Mouse (Mus musculus) layer of hippocampus, adult 2 months (tissue): ENCODE measurements around the gene Bmp15. TPM values are rescaled to one million over a fixed set of nuclear protein-coding genes. Genes with fewer than 3 reads are reported as not detected.

Experiments used
- DNase-seq, 2 experiments: peaks; one replicate each; pipeline ENCODE4 v3.0.0; 2022; ENCODE audit warnings: low spot score in 2 of 2
- H3K27ac ChIP-seq: fragments of 200-600 bp; 2 replicates; pipeline ENCODE4 v1.8.1; 2022
- H3K4me3 ChIP-seq: fragments of 200-600 bp; 2 replicates; pipeline ENCODE4 v1.8.1; 2022; ENCODE audit warnings: mild to moderate bottlenecking
- CTCF ChIP-seq: fragments of 200-600 bp; conservative IDR thresholded peaks from 2 replicates; pipeline ENCODE4 v1.8.1; 2022; ENCODE audit warnings: antibody characterized with exemption, mild to moderate bottlenecking, moderate library complexity
- long read RNA-seq, 2 experiments: library from polyadenylated mRNA; stranded (forward); transcript quantifications; one replicate each; pipeline ENCODE4 v2.0.0; 2021; ENCODE audit warnings: borderline mapping rate in 2 of 2
- total RNA-seq, 2 experiments: library from RNA; stranded (reverse); gene quantifications; 2 replicates each; pipeline ENCODE4 v1.2.3; 2021

Gene Bmp15
- total RNA-seq, result not detected
- long read RNA-seq, experiment 1, result 0 reads
- long read RNA-seq, experiment 2, result 0 reads

DNA sequence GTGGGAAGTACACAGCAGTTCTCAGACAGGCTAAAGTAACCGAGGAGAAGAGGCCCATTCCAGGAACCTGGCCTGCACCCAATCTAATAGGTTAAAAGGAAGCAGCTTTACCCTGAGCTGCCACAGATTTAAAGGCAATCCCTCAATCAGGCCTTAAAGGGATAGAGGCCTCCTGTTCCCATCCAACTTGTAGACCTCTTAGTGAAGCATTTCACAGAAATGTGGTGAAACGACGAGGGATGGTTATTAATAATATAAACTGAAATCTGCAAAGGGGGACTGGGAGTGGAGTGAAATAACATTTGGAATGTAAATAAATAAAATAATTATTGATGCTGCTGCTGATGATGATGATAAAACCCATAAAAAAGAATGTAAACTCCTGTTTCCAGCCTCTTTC lies at the start of gene Bmp15:
Bmp15 (minus strand) TSS at position 101 of the 400 bp plus-strand sequence.
- Histone ChIP-seq H3K27ac (no peak within 1 kb of the TSS), H3K4me3 (no peak within 1 kb of the TSS)
- no peak for DNase-seq
- TF ChIP-seq CTCF, result no peak

DNA sequence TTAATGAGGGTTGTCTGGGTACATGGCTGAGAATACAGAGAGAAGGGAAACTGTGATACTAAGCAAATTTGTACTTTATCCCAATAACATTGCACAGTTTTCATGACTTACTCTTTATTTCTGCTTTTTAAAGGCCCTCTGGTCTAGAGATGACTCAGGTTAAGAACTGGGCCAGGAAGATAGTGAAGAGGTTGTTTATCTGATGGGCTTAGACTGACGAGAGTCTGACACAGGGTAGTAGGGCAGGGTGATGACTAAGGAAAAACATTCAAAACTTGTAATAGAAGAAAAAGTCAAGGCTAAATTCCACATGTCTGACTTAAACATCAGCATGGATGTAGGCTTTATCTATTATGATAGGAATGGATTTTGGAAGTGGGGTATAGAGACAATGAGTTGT lies 48.3 kb upstream of the Bmp15 start:
- DNase-seq, result no peak
- Histone ChIP-seq H3K4me3 (no peak overlapping the region), H3K27ac (no peak overlapping the region)
- TF ChIP-seq CTCF, result no peak

DNA sequence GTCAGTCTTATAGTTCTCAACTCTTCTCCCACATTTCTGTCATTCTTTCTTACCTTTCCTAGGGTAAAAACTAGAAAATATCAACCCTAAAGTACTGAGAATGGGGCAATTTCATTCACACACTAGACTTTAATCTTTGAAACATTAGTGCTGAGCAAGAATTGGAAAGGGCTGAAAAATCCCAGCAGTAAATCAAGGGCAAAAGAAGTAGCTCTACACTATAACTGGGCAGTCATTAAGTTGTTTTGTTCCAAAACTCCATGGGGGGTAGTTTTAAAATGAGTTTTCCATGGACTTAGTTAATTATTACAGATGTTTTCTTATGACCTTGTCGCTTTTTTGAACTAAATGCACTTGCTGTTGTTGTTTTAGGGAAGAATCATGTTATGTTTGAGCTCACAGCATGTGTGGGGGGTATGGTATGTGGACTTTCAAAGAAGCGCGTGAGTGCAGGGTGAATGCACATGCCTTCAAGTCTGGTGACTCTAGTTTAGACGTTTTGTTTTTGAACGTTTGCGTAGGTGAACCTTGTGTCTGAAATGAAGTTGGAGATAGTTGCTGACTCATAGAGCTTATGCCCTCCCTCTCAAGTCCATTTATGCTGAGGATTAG lies 37.1 kb upstream of the Bmp15 start:
- TF ChIP-seq CTCF, result no peak
- no peak overlapping the region for H3K27ac ChIP-seq
- DNase-seq, result no peak
- H3K4me3 ChIP-seq, result no peak overlapping the region

DNA sequence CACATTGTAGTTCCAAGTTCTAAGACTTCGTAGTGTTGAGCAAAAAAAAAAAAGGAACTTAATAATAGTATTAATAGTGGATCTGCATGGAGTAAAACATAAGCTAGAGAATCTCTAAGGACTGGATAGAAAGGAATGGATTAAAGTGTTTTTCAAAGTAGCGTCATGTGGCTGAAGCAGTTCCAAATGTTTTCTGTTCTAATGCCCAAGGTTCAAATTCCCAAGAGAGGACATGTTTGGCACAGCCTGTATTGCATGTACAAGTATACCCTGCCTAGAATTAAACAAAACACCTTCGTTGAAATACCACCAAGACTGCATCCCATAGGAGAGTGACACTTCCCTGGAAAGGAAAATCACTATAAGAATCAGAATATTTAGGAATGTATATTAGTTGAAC lies 36.4 kb upstream of the Bmp15 start:
- no peak for TF ChIP-seq CTCF
- no peak overlapping the region for H3K4me3 ChIP-seq
- DNase-seq, result no peak

DNA sequence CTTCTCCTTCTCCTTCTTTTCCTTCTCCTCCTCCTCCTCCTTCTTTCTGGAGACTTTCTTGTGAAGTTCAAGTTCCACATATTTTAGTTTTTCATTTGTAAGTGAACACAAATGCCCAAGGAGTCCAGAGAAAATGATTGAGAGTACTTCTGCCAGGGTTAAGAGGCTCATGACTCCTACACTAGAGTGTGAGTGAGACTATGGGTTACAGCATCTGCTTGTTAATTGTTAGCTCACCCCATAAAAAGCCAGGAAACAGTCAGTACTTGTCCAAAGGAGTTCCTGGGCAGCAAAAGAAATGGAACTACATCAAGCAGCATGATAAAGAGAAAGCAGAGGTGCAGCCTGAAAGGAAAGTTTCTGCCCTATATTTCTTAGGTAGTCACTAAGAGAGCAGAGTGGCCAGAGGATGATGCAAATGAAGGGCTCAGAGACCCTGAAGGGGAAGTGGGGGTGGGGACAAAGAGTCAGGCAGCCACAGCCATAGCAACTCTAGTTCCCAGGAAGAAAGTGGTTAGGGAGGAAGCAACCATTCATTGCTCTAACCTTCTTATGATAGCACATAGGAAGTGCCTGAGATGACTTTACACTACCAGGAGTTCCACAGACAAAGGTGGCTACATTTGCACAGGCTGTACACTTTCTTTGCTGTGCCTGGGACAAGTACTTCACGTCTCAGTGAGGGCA lies 24.9 kb upstream of the Bmp15 start:
- no peak overlapping the region for H3K4me3 ChIP-seq
- no peak for DNase-seq
- TF ChIP-seq CTCF, result no peak
- no peak overlapping the region for H3K27ac ChIP-seq

More for the DNA sequence above, 36.4 kb upstream of the Bmp15 start:
- no peak overlapping the region for H3K27ac ChIP-seq

DNA sequence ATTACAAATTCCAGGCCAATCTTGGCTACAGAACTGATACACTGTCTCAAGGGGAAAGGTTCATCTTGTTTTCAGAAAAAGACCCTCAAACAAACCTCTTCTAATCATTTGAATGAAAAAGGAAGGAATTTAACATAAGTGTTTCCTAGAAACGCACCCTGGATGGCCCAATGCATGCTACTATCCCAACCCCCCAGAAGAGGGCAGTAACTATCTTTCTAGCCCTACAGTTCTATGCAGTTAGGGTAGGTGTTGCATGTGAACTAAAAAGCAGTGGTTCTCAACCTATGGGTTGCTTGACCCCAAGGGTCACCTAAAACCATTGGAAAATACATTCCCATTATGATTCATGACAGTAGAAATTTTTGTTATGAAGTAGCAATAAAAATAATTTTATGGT lies 3.5 kb upstream of the Bmp15 start:
- H3K27ac ChIP-seq, result no peak overlapping the region
- no peak overlapping the region for H3K4me3 ChIP-seq
- peak; percentile 1 to 21 for DNase-seq
- peak; percentile 76 for TF ChIP-seq CTCF

DNA sequence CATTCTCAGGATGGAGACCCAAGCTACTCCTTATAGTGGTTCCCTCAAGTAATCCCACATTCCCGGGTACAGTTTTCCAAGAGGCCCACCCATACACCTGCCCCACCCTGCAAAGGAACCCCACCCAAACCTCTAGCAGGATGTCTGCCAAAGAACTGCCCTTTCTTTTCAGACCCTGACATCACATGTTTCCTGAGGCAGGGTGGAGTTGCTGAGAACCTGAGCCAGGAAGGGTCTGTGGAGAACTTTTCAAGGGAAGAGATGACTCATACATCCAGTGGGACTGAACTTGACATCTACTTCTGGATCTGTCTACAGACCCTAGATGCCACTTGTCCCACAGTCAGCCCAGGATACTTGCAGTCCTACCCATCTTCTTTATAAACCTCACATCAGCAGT lies 2.8 kb downstream of the Bmp15 start:
- no peak overlapping the region for H3K4me3 ChIP-seq

More for the DNA sequence above, 2.8 kb downstream of the Bmp15 start:
- H3K27ac ChIP-seq, result no peak overlapping the region
- DNase-seq, result no peak
- TF ChIP-seq CTCF, result no peak

Other genes starting within 250 kb of the Bmp15 start
- gene AU022751, start 237.3 kb downstream of the Bmp15 start, total RNA-seq, result 1 to 10 TPM; 1.2 to 2.0 TPM
- 10 to 100 TPM; 25.7 to 31.4 TPM for gene Nudt10, start 147.7 kb downstream of the Bmp15 start, total RNA-seq
- 1 to 10 TPM; 4.5 to 5.3 TPM for gene Shroom4, start 79.1 kb upstream of the Bmp15 start, total RNA-seq